Mouse (Mus musculus) spleen, adult 10 weeks (tissue): ENCODE data around the gene Spata20. TPM values are rescaled to one million over a fixed set of nuclear protein-coding genes. Genes with fewer than 3 reads are reported as not detected.

Experiments
- polyA plus RNA-seq: library from polyadenylated mRNA; stranded (reverse); fragments of 350-450 nt; fragmentation: Illumina TruSeq; extraction: RNeasy Lipid Tissue Mini Kit (QIAGEN cat#74804); gene quantifications from one replicate; pipeline ENCODE4 v1.2.3, GENCODE M21; 2015; ENCODE audit warnings: low replicate concordance; ENCODE audit not compliant: insufficient read depth

The Spata20 gene
- not detected for polyA plus RNA-seq

DNA sequence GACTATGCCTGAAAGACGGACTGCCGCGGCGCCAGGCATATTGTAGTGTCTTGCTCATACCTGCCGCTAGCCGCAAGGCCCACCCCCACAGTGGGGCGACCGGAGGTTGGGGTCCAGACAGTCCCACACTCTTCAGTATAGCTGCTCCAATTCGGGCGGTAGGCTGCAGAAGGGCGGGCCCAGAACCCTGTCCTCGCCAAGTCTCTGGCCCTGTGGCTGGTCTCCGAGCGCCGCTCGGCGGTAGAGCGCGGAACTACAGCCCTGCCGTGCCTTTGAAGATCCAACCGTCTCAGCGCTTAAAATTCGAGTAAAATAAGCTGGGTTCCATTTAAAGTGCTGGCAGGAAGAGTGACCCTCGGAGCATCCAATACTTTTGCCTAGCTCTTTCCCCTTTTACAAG lies at the start of gene Spata20:
Gene Spata20 (minus strand): TSS at position 179 of the 400 bp plus-strand sequence.

GRCm38 (mm10) chr11:94521219-94521843 lies 35.4 kb upstream of the Spata20 start, which contains the start of gene Mycbpap:
TSS of gene Mycbpap (minus strand) at chr11:94521742.

GRCm38 (mm10) chr11:94499661-94500152 lies 13.7 kb upstream of the Spata20 start, which contains the start of gene Epn3:
TSS of gene Epn3 (minus strand) at chr11:94499974.

GRCm38 (mm10) chr11:94473707-94474543 lies 12.1 kb downstream of the Spata20 start, which contains the start of gene Cacna1g:
TSS of gene Cacna1g (minus strand) at chr11:94474198.

Other genes with a start within 250 kb of the Spata20 start
- gene Wfikkn2, start 240.2 kb downstream of the Spata20 start, polyA plus RNA-seq, result 0.77 TPM
- not detected for gene Gm21885, start 204.3 kb downstream of the Spata20 start, polyA plus RNA-seq
- 285 TPM for gene Luc7l3, start 164.2 kb downstream of the Spata20 start, polyA plus RNA-seq
- gene Ankrd40, start 158.2 kb downstream of the Spata20 start, polyA plus RNA-seq, result 64.1 TPM
- 15.6 TPM for gene Abcc3, start 93.2 kb downstream of the Spata20 start, polyA plus RNA-seq
- 0.76 TPM for gene Cacna1g, start 12.0 kb downstream of the Spata20 start, polyA plus RNA-seq
- not detected for gene Epn3, start 13.8 kb upstream of the Spata20 start, polyA plus RNA-seq
- 0.18 TPM for gene Mycbpap, start 35.6 kb upstream of the Spata20 start, polyA plus RNA-seq
- 5.6 TPM for gene Rsad1, start 63.1 kb upstream of the Spata20 start, polyA plus RNA-seq
- gene Chad, start 78.9 kb upstream of the Spata20 start, polyA plus RNA-seq, result not detected
- 46.7 TPM for gene Acsf2, start 115.7 kb upstream of the Spata20 start, polyA plus RNA-seq
- gene Lrrc59, start 143.6 kb upstream of the Spata20 start, polyA plus RNA-seq, result 50.7 TPM
- 31.3 TPM for gene Mrpl27, start 167.6 kb upstream of the Spata20 start, polyA plus RNA-seq
- 1.8 TPM for gene Eme1, start 167.8 kb upstream of the Spata20 start, polyA plus RNA-seq
- 5.5 TPM for gene Xylt2, start 191.3 kb upstream of the Spata20 start, polyA plus RNA-seq
- not detected for gene Gm11541, start 218.3 kb upstream of the Spata20 start, polyA plus RNA-seq